Mouse (Mus musculus): ENCODE measurements at regions not wholly inside any gene's neighbourhood (a gene's known extent, or its start where the extent isn't known, plus 50 kb on each side); places are given as distances from the start of the nearest gene placed in this dataset.
A peak's percentile ranks its signal among the peaks of the same experiment; 100 is the strongest.

GRCm38 (mm10) chr16:10098511-10098910, 71.5 kb upstream of the Rpl39l start:
- DNase-seq, result no peak
- intact Hi-C loops (cut with DNase I; ENCODE audit: low total_unique reads), result no loop called here

GRCm38 (mm10) chr16:10088461-10089353, 81.3 kb upstream of the Rpl39l start:
- intact Hi-C loops (cut with DNase I; ENCODE audit: low total_unique reads), result no loop called here
- DNase-seq, result no peak

- intact Hi-C loops (cut with DNase I; ENCODE audit: low total_unique reads), result no loop called here
- no peak for DNase-seq
Observed at GRCm38 (mm10) chr16:10086341-10086740, 83.7 kb upstream of the Rpl39l start.

- intact Hi-C loops (cut with DNase I; ENCODE audit: low total_unique reads), result no loop called here
- no peak for DNase-seq
Observed at GRCm38 (mm10) chr16:10085429-10085828, 84.6 kb upstream of the Rpl39l start.

GRCm38 (mm10) chr16:10081751-10082150, 86.4 kb upstream of the Grin2a start:
- no peak for DNase-seq
- intact Hi-C loops (cut with DNase I; ENCODE audit: low total_unique reads), result no loop called here

- intact Hi-C loops (cut with DNase I; ENCODE audit: low total_unique reads), result no loop called here
- DNase-seq, result no peak
Observed at GRCm38 (mm10) chr16:10080121-10080679, 84.8 kb upstream of the Grin2a start.

GRCm38 (mm10) chr16:10073158-10073557, 77.8 kb upstream of the Grin2a start:
- DNase-seq, result peak; percentile 20
- intact Hi-C loops (cut with DNase I; ENCODE audit: low total_unique reads), result no loop called here

GRCm38 (mm10) chr16:10063491-10063890, 68.1 kb upstream of the Grin2a start:
- intact Hi-C loops (cut with DNase I; ENCODE audit: low total_unique reads), result no loop called here
- no peak for DNase-seq

GRCm38 (mm10) chr16:10058094-10058493, 62.7 kb upstream of the Grin2a start:
- intact Hi-C loops (cut with DNase I; ENCODE audit: low total_unique reads), result no loop called here
- DNase-seq, result no peak

All from gastrocnemius, postnatal 14 days (tissue).